Mouse (Mus musculus) neutrophil, adult 59 days (primary cell): ENCODE measurements around the gene Pmpcb. TPM values are rescaled to one million over a fixed set of nuclear protein-coding genes. Genes with fewer than 3 reads are reported as not detected.

Source experiments
- total RNA-seq, 2 experiments: library from RNA; stranded (reverse); gene quantifications; 1 replicate in 1 of 2; 2 replicates in 1 of 2; pipeline ENCODE4 v1.2.4; 2023

Pmpcb gene
- 10 to 100 TPM; 39.0 to 53.9 TPM for total RNA-seq

GRCm38 (mm10) chr5:21736956-21737585 lies at the start of gene Pmpcb:
Pmpcb (plus strand) TSS chr5:21737141.

GRCm38 (mm10) chr5:21701351-21702008 lies 35.5 kb upstream of the Pmpcb start, which contains the start of gene Napepld:
Napepld (minus strand) TSS chr5:21701396.

GRCm38 (mm10) chr5:21785053-21785452 lies 48.1 kb downstream of the Pmpcb start, which contains the start of the genes Dnajc2 and Psmc2:
Dnajc2 (minus strand) TSS chr5:21785251.
Psmc2 (plus strand) TSS chr5:21785283.

Other genes with a start within 250 kb of the Pmpcb start
- not detected for gene Lrrc17, start 193.6 kb upstream of the Pmpcb start, total RNA-seq
- gene Fbxl13, start 91.5 kb upstream of the Pmpcb start, total RNA-seq, result not detected
- 10 to 100 TPM; 11.4 to 12.4 TPM for gene Armc10, start 91.3 kb upstream of the Pmpcb start, total RNA-seq
- gene Napepld, start 35.7 kb upstream of the Pmpcb start, total RNA-seq, result 1 to 10 TPM in 1 of 2 experiments, under 1 TPM in 1; 0.60 to 1.1 TPM
- 10 to 100 TPM; 21.3 to 23.0 TPM for gene Dnajc2, start 48.1 kb downstream of the Pmpcb start, total RNA-seq
- gene Psmc2, start 48.1 kb downstream of the Pmpcb start, total RNA-seq, result 10 to 100 TPM; 52.6 to 63.2 TPM
- not detected for gene Slc26a5, start 128.5 kb downstream of the Pmpcb start, total RNA-seq